Mouse (Mus musculus) cerebellum, postnatal 25 days (tissue): ENCODE measurements around the gene Hspa13.

ENCODE experiments used
- DNase-seq, 2 experiments: peaks; one replicate each; pipeline ENCODE4 v3.0.0; 2021; ENCODE audit warnings: mixed read lengths in 2 of 2

Hspa13 gene

DNA sequence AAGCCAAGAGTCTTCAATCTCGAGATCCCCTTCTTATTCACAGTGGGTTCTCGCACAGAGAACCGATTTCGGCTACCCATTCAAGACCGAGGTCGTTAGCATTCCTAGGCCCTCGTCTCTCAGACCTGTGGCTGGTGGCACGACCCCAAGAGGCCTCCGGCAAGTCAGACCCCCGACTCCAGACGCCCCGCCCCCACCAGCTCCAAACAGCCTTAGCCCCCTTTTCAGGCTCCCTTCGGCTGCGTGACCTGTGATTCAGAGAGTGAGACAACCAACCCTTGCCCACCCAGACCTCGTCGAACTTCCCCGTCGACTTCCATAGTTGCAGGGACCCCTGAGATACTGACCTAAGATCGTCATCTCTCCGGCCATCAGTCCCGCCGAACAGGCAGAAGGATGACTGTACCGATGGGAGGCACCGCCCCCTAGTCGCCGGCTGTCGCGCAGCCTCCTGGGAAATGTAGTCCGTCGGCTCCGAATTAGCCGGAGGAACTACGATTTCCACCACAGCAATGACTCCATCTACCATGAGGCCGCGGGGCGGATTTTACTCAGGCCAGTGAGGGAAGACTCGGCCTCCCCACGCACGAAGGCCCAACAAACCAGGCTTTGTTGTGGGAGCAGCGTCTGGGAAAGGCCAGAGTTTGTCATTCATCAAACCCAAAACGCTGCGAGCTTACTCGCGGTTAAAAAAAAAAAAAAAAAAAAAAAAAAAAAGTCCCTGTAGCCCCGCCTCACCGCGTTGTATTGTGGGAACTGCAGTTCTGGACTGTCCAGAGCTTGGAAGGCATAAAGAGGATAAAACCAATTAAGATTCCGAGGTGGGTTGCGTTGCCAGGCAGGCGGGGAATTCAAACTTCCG is at the start of gene Hspa13:
Gene Hspa13, minus strand, starts transcription at position 717 of the 862 bp plus-strand sequence.
- peak; percentile 97 to 98 for DNase-seq

DNA sequence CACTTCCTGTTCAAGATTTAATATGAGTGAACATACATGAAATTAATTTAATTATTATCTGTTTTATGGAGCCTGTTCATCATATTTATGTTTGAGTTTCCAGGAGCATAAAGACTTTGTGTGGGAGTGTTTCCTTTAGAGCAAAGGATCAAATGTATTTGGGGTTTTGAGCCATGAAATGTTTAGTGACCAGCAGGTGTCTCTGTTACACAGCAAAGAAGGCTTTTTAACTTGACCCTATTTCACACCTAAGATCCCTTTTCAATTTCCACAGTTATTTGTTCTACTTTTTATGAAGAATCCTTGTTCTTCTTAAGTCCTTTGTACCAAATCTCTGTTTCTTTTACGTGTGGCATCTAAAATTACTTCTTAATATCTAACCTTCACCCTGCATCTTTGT is 12.4 kb upstream of the Hspa13 start:
- peak in 1 of 2 experiments; percentile 18 for DNase-seq

GRCm38 (mm10) chr16:75773222-75773621 is 6.3 kb upstream of the Hspa13 start:
- no peak for DNase-seq

DNA sequence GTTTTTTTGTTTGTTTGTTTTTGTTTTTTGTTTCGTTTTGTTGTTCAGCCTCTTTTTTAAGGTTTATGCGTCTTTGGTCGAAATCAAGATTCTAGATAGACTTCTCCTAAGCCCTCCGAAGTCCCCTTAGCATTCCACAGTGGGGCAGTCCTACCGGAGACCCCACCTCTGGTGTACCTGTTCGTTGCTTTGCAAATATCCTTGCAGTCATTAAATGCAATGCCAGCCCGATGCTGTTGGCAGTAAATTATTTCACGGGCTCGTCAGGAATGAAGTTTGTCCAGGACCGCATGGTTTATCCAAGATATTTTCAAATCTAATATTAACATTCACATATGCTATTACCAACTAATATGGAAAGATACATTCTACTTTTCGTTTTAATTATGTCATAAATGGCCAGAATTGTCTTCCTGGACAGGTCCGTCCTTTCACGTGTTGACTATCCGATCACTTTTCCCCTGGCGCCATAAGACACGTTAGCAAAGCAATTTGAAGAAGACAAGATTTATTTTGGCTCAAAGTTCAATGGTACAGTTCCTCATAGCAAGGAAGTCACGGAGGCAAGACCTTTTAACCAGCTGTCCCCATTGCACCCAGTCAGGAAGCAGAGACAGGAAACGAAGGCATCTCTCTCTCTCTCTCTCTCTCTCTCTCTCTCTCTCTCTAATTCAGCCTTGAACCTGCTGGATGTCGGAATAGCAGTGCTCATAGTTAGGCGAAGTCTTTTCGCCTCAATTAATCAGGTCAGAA is 522 bp upstream of the Hspa13 start:
- peak in 1 of 2 experiments; percentile 4 for DNase-seq

DNA sequence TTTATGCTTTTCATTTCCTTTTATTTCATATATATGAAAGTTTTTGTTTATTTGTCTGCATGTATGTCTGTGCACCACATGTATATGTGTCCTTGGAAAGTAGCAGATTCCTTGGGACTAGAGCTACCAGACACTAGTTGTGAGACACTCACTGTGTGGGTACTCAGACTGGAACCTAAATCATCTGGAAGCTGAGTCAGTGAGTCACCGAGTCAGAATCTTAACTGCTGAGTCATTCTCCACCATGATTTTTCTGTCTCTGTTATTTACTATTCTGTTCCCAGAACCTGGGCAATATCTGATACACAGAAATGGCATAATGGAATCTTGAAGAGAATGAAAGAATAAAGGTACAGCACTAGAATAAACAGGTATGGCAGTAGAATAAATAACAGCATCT is 14.0 kb downstream of the Hspa13 start:
- no peak for DNase-seq

GRCm38 (mm10) chr16:75750103-75750502 is 16.8 kb downstream of the Hspa13 start:
- no peak for DNase-seq

DNA sequence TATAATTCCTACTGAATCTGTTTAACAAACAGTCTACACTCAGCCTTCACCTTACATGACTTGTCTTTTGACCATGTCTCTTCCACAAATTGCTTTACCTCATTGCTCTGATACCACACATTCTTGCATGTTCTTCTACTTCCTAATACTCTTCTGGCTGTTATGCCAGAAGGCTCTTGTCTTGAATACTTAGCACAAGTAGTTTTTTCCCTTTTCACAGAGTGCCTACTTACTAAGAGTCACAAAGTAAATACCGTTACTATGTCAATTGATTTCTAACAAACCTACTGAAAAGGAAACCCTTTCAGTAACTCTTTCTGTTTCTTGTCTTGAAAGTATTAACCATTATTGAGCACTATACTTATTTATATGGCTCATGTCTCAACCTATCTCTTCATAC is 18.0 kb downstream of the Hspa13 start:
- DNase-seq, result no peak

DNA sequence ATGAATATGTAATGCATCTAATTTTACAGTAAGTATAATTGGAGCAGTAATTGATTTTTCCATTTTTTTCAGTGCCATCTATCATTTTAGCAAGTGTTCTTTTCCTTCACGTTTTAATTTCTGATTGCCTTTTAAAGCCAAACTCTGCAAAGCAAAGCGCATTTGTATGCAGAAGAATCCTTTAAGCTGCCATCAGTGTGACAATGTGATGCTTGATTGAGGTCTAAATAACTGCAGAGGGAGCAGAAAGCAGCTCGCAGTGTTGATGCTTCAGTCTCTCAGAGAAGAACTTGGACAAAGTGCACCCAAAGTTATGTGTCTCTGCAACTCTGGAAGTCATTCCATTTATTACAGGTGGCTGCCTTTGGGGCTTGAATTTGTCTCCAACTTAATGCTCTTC is 22.9 kb downstream of the Hspa13 start:
- no peak for DNase-seq

- DNase-seq, result no peak
Measured at GRCm38 (mm10) chr16:75717405-75718173, 49.3 kb downstream of the Hspa13 start.

GRCm38 (mm10) chr16:75696176-75696575 is 70.7 kb downstream of the Hspa13 start:
- peak; percentile 31 to 68 for DNase-seq
